In the genomic region with DNA sequence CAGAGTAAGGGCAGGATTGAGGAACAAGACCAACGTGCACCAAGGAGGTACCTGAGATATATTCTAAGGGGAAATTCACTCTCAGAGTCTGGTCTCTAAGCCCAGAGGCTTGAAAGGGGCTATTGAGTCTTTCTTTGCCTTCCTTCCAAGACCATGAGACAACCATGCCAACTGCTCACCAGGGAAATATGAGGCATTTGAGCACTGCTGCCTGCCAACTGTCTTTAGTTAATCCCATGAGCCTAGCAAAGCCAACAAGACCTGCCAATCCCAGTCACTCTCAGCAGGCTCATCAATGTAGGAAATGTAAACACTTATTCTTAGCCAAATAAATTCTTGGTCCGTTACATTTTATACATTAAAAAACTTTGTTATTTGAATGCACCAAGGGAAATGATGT, we compare ENCODE assay signal across 20 mouse cellular contexts. TPM values are rescaled to one million over a fixed set of nuclear protein-coding genes. Genes with fewer than 3 reads are reported as not detected.
DNase-seq lines count a peak whose midpoint lies in the region; ATAC-seq and TF ChIP-seq lines count a peak whose summit lies in the region.
"Had no signal": no experiment of that assay in that cellular context is flagged by ENCODE, and none has a peak within 500 bp of the region (broad histone marks: within the 10 kb centered on the region; RNA-seq: fewer than 3 reads in every experiment).

No protein-coding gene starts in this region.

- ATAC-seq in hindbrain, embryonic 16.5 days: 0 out of 2 replicates have a peak, but pooled peaks have one; percentile 50
- ATAC-seq in hindbrain, embryonic 14.5 days (ENCODE audit: low FRiP score): no peak
- ATAC-seq in midbrain, postnatal 0 days (ENCODE audit: low FRiP score): no peak
- no peak for ATAC-seq in midbrain, embryonic 14.5 days (ENCODE audit: low FRiP score, low TSS enrichment)
- ATAC-seq in limb, embryonic 14.5 days (ENCODE audit: low FRiP score, low read depth): peak; percentile 30; the same call in 1 of the 2 replicates
- ATAC-seq: intestine, embryonic 15.5 days had no signal

- no peak overlapping the region for H3K4me2 ChIP-seq in hindbrain, embryonic 16.5 days (ENCODE audit: low read length)
- H3K4me2 ChIP-seq in hindbrain, embryonic 14.5 days (replicated peaks): no peak overlapping the region
- no peak overlapping the region for H3K4me2 ChIP-seq in midbrain, postnatal 0 days (ENCODE audit: low read depth, low read length, poor library complexity, severe bottlenecking)
- no peak overlapping the region for H3K4me2 ChIP-seq in midbrain, embryonic 14.5 days (ENCODE audit: low read length)
- H3K4me2 ChIP-seq in limb, embryonic 14.5 days (replicated peaks; ENCODE audit: low read depth, low read length, severe bottlenecking): no peak overlapping the region
- H3K4me2 ChIP-seq: embryonic facial prominence, embryonic 15.5 days; heart, embryonic 12.5 days; intestine, embryonic 15.5 days had no signal

- H3K9me3 ChIP-seq in hindbrain, embryonic 16.5 days (ENCODE audit: control insufficient read depth, low read length): no peaks in the 10 kb centered on the region
- no peaks in the 10 kb centered on the region for H3K9me3 ChIP-seq in hindbrain, embryonic 14.5 days (ENCODE audit: control insufficient read depth, low read length)
- H3K9me3 ChIP-seq in midbrain, postnatal 0 days (ENCODE audit: low read length): no peaks in the 10 kb centered on the region
- no peaks in the 10 kb centered on the region for H3K9me3 ChIP-seq in midbrain, embryonic 14.5 days (ENCODE audit: control insufficient read depth, low read length)
- H3K9me3 ChIP-seq in limb, embryonic 14.5 days (ENCODE audit: control insufficient read depth, low read length): no peaks in the 10 kb centered on the region
- H3K9me3 ChIP-seq: embryonic facial prominence, embryonic 15.5 days; forebrain, embryonic 10.5 days; heart, embryonic 12.5 days; hindbrain, embryonic 10.5 days; intestine, embryonic 15.5 days had no signal

- 61% methylated on average over 2 of the region's 2 CpGs for WGBS in hindbrain, embryonic 16.5 days
- WGBS in hindbrain, embryonic 14.5 days: 56% methylated on average over 2 of the region's 2 CpGs
- WGBS in midbrain, postnatal 0 days: 58% methylated on average over 2 of the region's 2 CpGs
- 66% methylated on average over 2 of the region's 2 CpGs for WGBS in midbrain, embryonic 14.5 days
- WGBS in limb, embryonic 14.5 days: 39% methylated on average over 2 of the region's 2 CpGs

- H3K27ac ChIP-seq in hindbrain, embryonic 16.5 days (ENCODE audit: low read depth, low read length): no peak overlapping the region
- no peak overlapping the region for H3K27ac ChIP-seq in hindbrain, embryonic 14.5 days
- no peak overlapping the region for H3K27ac ChIP-seq in midbrain, postnatal 0 days (ENCODE audit: low read depth, low read length)
- no peak overlapping the region for H3K27ac ChIP-seq in midbrain, embryonic 14.5 days (replicated peaks; ENCODE audit: low read depth, low read length)
- no peak overlapping the region for H3K27ac ChIP-seq in limb, embryonic 14.5 days (replicated peaks; ENCODE audit: low read depth, low read length)
- H3K27ac ChIP-seq: embryonic facial prominence, embryonic 15.5 days; forebrain, embryonic 10.5 days; gastrocnemius, adult 2 months; hindbrain, embryonic 10.5 days; intestine, embryonic 15.5 days had no signal

- H3K9ac ChIP-seq in hindbrain, embryonic 16.5 days (ENCODE audit: low read depth, low read length): no peak overlapping the region
- H3K9ac ChIP-seq in hindbrain, embryonic 14.5 days: no peak overlapping the region
- no peak overlapping the region for H3K9ac ChIP-seq in midbrain, postnatal 0 days (replicated peaks; ENCODE audit: low read length, poor library complexity, severe bottlenecking)
- no peak overlapping the region for H3K9ac ChIP-seq in midbrain, embryonic 14.5 days (replicated peaks; ENCODE audit: low read length)
- H3K9ac ChIP-seq in limb, embryonic 14.5 days (ENCODE audit: low read depth, low read length, severe bottlenecking): no peak overlapping the region
- H3K9ac ChIP-seq: embryonic facial prominence, embryonic 15.5 days; heart, embryonic 12.5 days; intestine, embryonic 15.5 days had no signal

- no peak for TF ChIP-seq CTCF in midbrain, postnatal 0 days (IDR thresholded peaks at IDR 0.05)

- DNase-seq in cerebellum, postnatal 14 days: peak; percentile 54 to 80
- no peak for DNase-seq in cerebellum, adult 9-10 months
- no peak for DNase-seq in hindbrain, embryonic 14.5 days (ENCODE audit: low spot score)
- DNase-seq in midbrain, postnatal 0 days (ENCODE audit: low spot score): peak; percentile 66
- DNase-seq in midbrain, embryonic 14.5 days: no peak
- DNase-seq in limb, embryonic 14.5 days (ENCODE audit: low spot score): no peak
- DNase-seq: adrenal gland, adult 2 months; adrenal gland, postnatal 25 days; cerebellum, adult 11-12 months; embryo, embryonic 11 days; gastrocnemius, adult 2 months; gastrocnemius, postnatal 25 days; kidney, adult 2 months had no signal

- TF ChIP-seq POLR2A in limb, embryonic 14.5 days (IDR thresholded peaks at IDR 0.05; ENCODE audit: borderline replicate concordance, extremely low read depth, insufficient read depth, insufficient read length): no peak

- H3K4me3 ChIP-seq in hindbrain, embryonic 16.5 days (ENCODE audit: low read length): no peak overlapping the region
- H3K4me3 ChIP-seq in hindbrain, embryonic 14.5 days (replicated peaks; ENCODE audit: low read length): no peak overlapping the region
- no peak overlapping the region for H3K4me3 ChIP-seq in midbrain, postnatal 0 days (ENCODE audit: low read depth, low read length)
- no peak overlapping the region for H3K4me3 ChIP-seq in midbrain, embryonic 14.5 days (replicated peaks; ENCODE audit: low read depth, low read length)
- H3K4me3 ChIP-seq in limb, embryonic 14.5 days (replicated peaks; ENCODE audit: low read length): no peak overlapping the region
- H3K4me3 ChIP-seq: embryonic facial prominence, embryonic 15.5 days; erythroblast, embryonic 14.5 days; forebrain, embryonic 10.5 days; gastrocnemius, adult 2 months; heart, embryonic 12.5 days; hindbrain, embryonic 10.5 days; intestine, embryonic 15.5 days had no signal

- H3K4me1 ChIP-seq in hindbrain, embryonic 16.5 days (ENCODE audit: control insufficient read depth, insufficient read depth, low read depth, low read length): no peaks in the 10 kb centered on the region
- no peaks in the 10 kb centered on the region for H3K4me1 ChIP-seq in hindbrain, embryonic 14.5 days (replicated peaks; ENCODE audit: control insufficient read depth, insufficient read depth, low read length)
- no peaks in the 10 kb centered on the region for H3K4me1 ChIP-seq in midbrain, postnatal 0 days (ENCODE audit: insufficient read depth, low read length)
- 0 out of 2 replicates have a peak, but pooled peaks cover 4% of the 10 kb centered on the region for H3K4me1 ChIP-seq in midbrain, embryonic 14.5 days (ENCODE audit: control insufficient read depth, insufficient read depth, low read length)
- H3K4me1 ChIP-seq in limb, embryonic 14.5 days (ENCODE audit: control insufficient read depth, insufficient read depth, low read length): no peaks in the 10 kb centered on the region
- H3K4me1 ChIP-seq: embryonic facial prominence, embryonic 15.5 days; forebrain, embryonic 10.5 days; heart, embryonic 12.5 days; hindbrain, embryonic 10.5 days; intestine, embryonic 15.5 days had no signal

- H3K27me3 ChIP-seq in hindbrain, embryonic 16.5 days (replicated peaks; ENCODE audit: control insufficient read depth, insufficient read depth, low read length): no peaks in the 10 kb centered on the region
- no peaks in the 10 kb centered on the region for H3K27me3 ChIP-seq in hindbrain, embryonic 14.5 days (ENCODE audit: control insufficient read depth, insufficient read depth, low read length)
- no peaks in the 10 kb centered on the region for H3K27me3 ChIP-seq in midbrain, postnatal 0 days (ENCODE audit: insufficient read depth, low read length)
- no peaks in the 10 kb centered on the region for H3K27me3 ChIP-seq in midbrain, embryonic 14.5 days (ENCODE audit: control insufficient read depth, insufficient read depth, low read length)
- no peaks in the 10 kb centered on the region for H3K27me3 ChIP-seq in limb, embryonic 14.5 days (ENCODE audit: control insufficient read depth, insufficient read depth, low read length)
- H3K27me3 ChIP-seq: embryonic facial prominence, embryonic 15.5 days; heart, embryonic 12.5 days; intestine, embryonic 15.5 days had no signal

- no peaks in the 10 kb centered on the region for H3K36me3 ChIP-seq in hindbrain, embryonic 16.5 days (ENCODE audit: control insufficient read depth, insufficient read depth, low read length)
- H3K36me3 ChIP-seq in hindbrain, embryonic 14.5 days (replicated peaks; ENCODE audit: control insufficient read depth, insufficient read depth): no peaks in the 10 kb centered on the region
- H3K36me3 ChIP-seq in midbrain, postnatal 0 days (ENCODE audit: insufficient read depth, low read length): no peaks in the 10 kb centered on the region
- no peaks in the 10 kb centered on the region for H3K36me3 ChIP-seq in midbrain, embryonic 14.5 days (ENCODE audit: control insufficient read depth, insufficient read depth, low read length)
- no peaks in the 10 kb centered on the region for H3K36me3 ChIP-seq in limb, embryonic 14.5 days (ENCODE audit: control insufficient read depth, insufficient read depth, low read length)
- H3K36me3 ChIP-seq: embryonic facial prominence, embryonic 15.5 days; forebrain, embryonic 10.5 days; heart, embryonic 12.5 days; hindbrain, embryonic 10.5 days; intestine, embryonic 15.5 days had no signal

RNA-seq across cellular contexts. Expression of a gene that starts 40.3 kb away (rescaled TPM):
- 12.3 and 12.4 TPM in 2 replicates for polyA plus RNA-seq in hindbrain, embryonic 16.5 days (2015; fragmentation: Nextera tagmentation; extraction: Ambion mirVana)
- polyA plus RNA-seq in hindbrain, embryonic 14.5 days (2014; fragmentation: Nextera tagmentation; extraction: Ambion mirVana): 14.3 and 14.4 TPM in 2 replicates
- total RNA-seq in midbrain, postnatal 0 days (2014; rRNA removed): 17.5 and 37.1 TPM in 2 replicates
- polyA plus RNA-seq in midbrain, postnatal 0 days (2015; fragmentation: Nextera tagmentation; extraction: Ambion mirVana): 14.7 and 15.0 TPM in 2 replicates
- 13.8 and 20.9 TPM in 2 replicates for polyA plus RNA-seq in midbrain, embryonic 14.5 days (2014; fragmentation: Nextera tagmentation; extraction: Ambion mirVana)
- 171 and 178 TPM in 2 replicates for polyA plus RNA-seq in limb, embryonic 14.5 days (2012; rRNA removed)
- polyA plus RNA-seq in limb, embryonic 14.5 days (2014; fragmentation: Nextera tagmentation; extraction: Ambion mirVana): 211 and 255 TPM in 2 replicates

RNA-seq across cellular contexts. Expression of a gene that starts 40.6 kb away (rescaled TPM):
- polyA plus RNA-seq in hindbrain, embryonic 16.5 days (2015; fragmentation: Nextera tagmentation; extraction: Ambion mirVana): 2.5 and 5.6 TPM in 2 replicates
- polyA plus RNA-seq in hindbrain, embryonic 14.5 days (2014; fragmentation: Nextera tagmentation; extraction: Ambion mirVana): 11.1 and 11.7 TPM in 2 replicates
- total RNA-seq in midbrain, postnatal 0 days (2014; rRNA removed): 10.6 and 11.3 TPM in 2 replicates
- 7.0 and 8.2 TPM in 2 replicates for polyA plus RNA-seq in midbrain, postnatal 0 days (2015; fragmentation: Nextera tagmentation; extraction: Ambion mirVana)
- 11.6 and 12.1 TPM in 2 replicates for polyA plus RNA-seq in midbrain, embryonic 14.5 days (2014; fragmentation: Nextera tagmentation; extraction: Ambion mirVana)
- polyA plus RNA-seq in limb, embryonic 14.5 days (2012; rRNA removed): 16.6 and 21.1 TPM in 2 replicates
- polyA plus RNA-seq in limb, embryonic 14.5 days (2014; fragmentation: Nextera tagmentation; extraction: Ambion mirVana): 19.4 and 20.4 TPM in 2 replicates

Comparison
In these comparisons a context has a peak if more than half of its experiments do, and no peak if none do; other contexts are left out.
1. DNase-seq: peak in cerebellum, postnatal 14 days (2 of 2) and midbrain, postnatal 0 days (single experiment); none in cerebellum, adult 9-10 months (single experiment), hindbrain, embryonic 14.5 days (single experiment), midbrain, embryonic 14.5 days (single experiment) and limb, embryonic 14.5 days (single experiment).
2. ATAC-seq: peak in hindbrain, embryonic 16.5 days (single experiment) and limb, embryonic 14.5 days (single experiment); none in hindbrain, embryonic 14.5 days (single experiment), midbrain, postnatal 0 days (single experiment) and midbrain, embryonic 14.5 days (single experiment).